ENCODE assay signal across 9 mouse cellular contexts in genomic region chr9:8964512-8965133, GRCm38 (mm10). TPM values are rescaled to one million over a fixed set of nuclear protein-coding genes. Genes with fewer than 3 reads are reported as not detected.
DNase-seq lines count a peak whose midpoint lies in the region; ATAC-seq lines count a peak whose summit lies in the region.
"Had no signal": no experiment of that assay in that cellular context is flagged by ENCODE, and none has a peak within 500 bp of the region (broad histone marks: within the 10 kb centered on the region; RNA-seq: fewer than 3 reads in every experiment).

No protein-coding gene starts in this region.

- WGBS in forebrain, embryonic 11.5 days, result 70% methylated on average over 8 of the region's 8 CpGs
- 70% methylated on average over 8 of the region's 8 CpGs for WGBS in forebrain, embryonic 15.5 days
- 70% methylated on average over 8 of the region's 8 CpGs for WGBS in kidney, embryonic 16.5 days

- no peaks in the 10 kb centered on the region for H3K27me3 ChIP-seq in forebrain, embryonic 11.5 days (ENCODE audit: control insufficient read depth, insufficient read depth, low read length)
- H3K27me3 ChIP-seq in forebrain, embryonic 15.5 days, result no peaks in the 10 kb centered on the region
- no peaks in the 10 kb centered on the region for H3K27me3 ChIP-seq in kidney, embryonic 16.5 days (ENCODE audit: insufficient read depth, low read length)
- H3K27me3 ChIP-seq: heart, embryonic 13.5 days had no signal

- H3K27ac ChIP-seq in forebrain, embryonic 11.5 days (ENCODE audit: low read depth, low read length), result no peak overlapping the region
- no peak overlapping the region for H3K27ac ChIP-seq in forebrain, embryonic 15.5 days (replicated peaks)
- no peak overlapping the region for H3K27ac ChIP-seq in kidney, embryonic 16.5 days (ENCODE audit: low read length)
- H3K27ac ChIP-seq: heart, embryonic 13.5 days had no signal

- no peaks in the 10 kb centered on the region for H3K4me1 ChIP-seq in forebrain, embryonic 11.5 days (replicated peaks; ENCODE audit: control insufficient read depth, insufficient read depth, low read length)
- no peaks in the 10 kb centered on the region for H3K4me1 ChIP-seq in forebrain, embryonic 15.5 days
- no peaks in the 10 kb centered on the region for H3K4me1 ChIP-seq in kidney, embryonic 16.5 days (ENCODE audit: insufficient read depth, low read length)
- H3K4me1 ChIP-seq: heart, embryonic 13.5 days had no signal

- H3K4me3 ChIP-seq in forebrain, embryonic 11.5 days (ENCODE audit: low read depth, low read length), result no peak overlapping the region
- no peak overlapping the region for H3K4me3 ChIP-seq in forebrain, embryonic 15.5 days
- no peak overlapping the region for H3K4me3 ChIP-seq in kidney, embryonic 16.5 days (ENCODE audit: low read length)
- H3K4me3 ChIP-seq: heart, embryonic 13.5 days had no signal

- ATAC-seq in forebrain, embryonic 11.5 days (replicated peaks; ENCODE audit: low FRiP score), result peak; percentile 79
- no peak; the same call in 1 of the 2 replicates for ATAC-seq in forebrain, embryonic 15.5 days (replicated peaks)
- ATAC-seq in kidney, embryonic 16.5 days (ENCODE audit: low FRiP score, low TSS enrichment), result peak; percentile 42; the same call in 1 of the 2 replicates

- H3K36me3 ChIP-seq in forebrain, embryonic 11.5 days (ENCODE audit: control insufficient read depth, insufficient read depth, low read length), result no peaks in the 10 kb centered on the region
- no peaks in the 10 kb centered on the region for H3K36me3 ChIP-seq in forebrain, embryonic 15.5 days
- H3K36me3 ChIP-seq in kidney, embryonic 16.5 days (ENCODE audit: insufficient read depth, low read length), result no peaks in the 10 kb centered on the region
- H3K36me3 ChIP-seq: heart, embryonic 13.5 days had no signal

- H3K9me3 ChIP-seq in forebrain, embryonic 11.5 days (ENCODE audit: control insufficient read depth, low read length), result no peaks in the 10 kb centered on the region
- no peaks in the 10 kb centered on the region for H3K9me3 ChIP-seq in forebrain, embryonic 15.5 days
- no peaks in the 10 kb centered on the region for H3K9me3 ChIP-seq in kidney, embryonic 16.5 days (ENCODE audit: low read length)
- H3K9me3 ChIP-seq: heart, embryonic 13.5 days had no signal

- no peak overlapping the region for H3K4me2 ChIP-seq in forebrain, embryonic 11.5 days (ENCODE audit: low read depth, low read length, severe bottlenecking)
- H3K4me2 ChIP-seq in forebrain, embryonic 15.5 days (replicated peaks), result no peak overlapping the region
- H3K4me2 ChIP-seq in kidney, embryonic 16.5 days (replicated peaks; ENCODE audit: low read depth, low read length), result no peak overlapping the region
- H3K4me2 ChIP-seq: heart, embryonic 13.5 days had no signal

- H3K9ac ChIP-seq in forebrain, embryonic 11.5 days (ENCODE audit: low read length), result no peak overlapping the region
- H3K9ac ChIP-seq in forebrain, embryonic 15.5 days (replicated peaks), result no peak overlapping the region
- no peak overlapping the region for H3K9ac ChIP-seq in kidney, embryonic 16.5 days (replicated peaks; ENCODE audit: low read length)
- H3K9ac ChIP-seq: heart, embryonic 13.5 days had no signal

- DNase-seq in forebrain, embryonic 11.5 days (ENCODE audit: low spot score), result peak; percentile 52
- DNase-seq in urinary bladder, postnatal 25 days (ENCODE audit: low spot score), result peak; percentile 9
- no peak for DNase-seq in urinary bladder, adult 2 months (ENCODE audit: low spot score)
- DNase-seq in embryo, embryonic 10.5 days (ENCODE audit: low spot score), result peak; percentile 72
- DNase-seq in lung, postnatal 36 days, result peak; percentile 59
- DNase-seq in yolk sac, embryonic 10.5 days (ENCODE audit: low spot score), result peak; percentile 7

RNA-seq across cellular contexts. Expression of gene Gm16485, which starts 7.0 kb away (rescaled TPM):
- 0.11 TPM in 1 of 2 replicates, not detected in the other for polyA plus RNA-seq in forebrain, embryonic 11.5 days (2014; fragmentation: Nextera tagmentation; extraction: Ambion mirVana)
- 0.18 and 0.20 TPM in 2 replicates for polyA plus RNA-seq in forebrain, embryonic 15.5 days (2015; fragmentation: Nextera tagmentation; extraction: Ambion mirVana)
- 0.19 and 0.21 TPM in 2 replicates for polyA plus RNA-seq in urinary bladder, adult 2 months (2012; rRNA removed)
- 0.13 and 0.25 TPM in 2 replicates for polyA plus RNA-seq in kidney, embryonic 16.5 days (2015; fragmentation: Nextera tagmentation; extraction: Ambion mirVana)
- polyA plus RNA-seq: heart, embryonic 13.5 days had no signal
